Mouse (Mus musculus) erythroblast, embryonic 14.5 days (primary cell): ENCODE results near the gene Otub2. TPM values are rescaled to one million over a fixed set of nuclear protein-coding genes. Genes with fewer than 3 reads are reported as not detected.

Source experiments
- H3K27me3 ChIP-seq: 2 replicates; pipeline ENCODE4 v1.6.1; 2012; ENCODE audit warnings: inconsistent platforms; ENCODE audit not compliant: control insufficient read depth
- H3K36me3 ChIP-seq: 2 replicates; pipeline ENCODE4 v1.6.1; 2012; ENCODE audit warnings: mild to moderate bottlenecking, inconsistent platforms; ENCODE audit not compliant: control insufficient read depth
- H3K4me1 ChIP-seq: 2 replicates; pipeline ENCODE4 v1.6.1; 2012; ENCODE audit warnings: inconsistent platforms; ENCODE audit not compliant: control insufficient read depth
- H3K4me3 ChIP-seq: replicated peaks from 2 replicates; pipeline ENCODE3; 2012; ENCODE audit warnings: moderate library complexity, mild to moderate bottlenecking, inconsistent platforms
- H3K9me3 ChIP-seq: 2 replicates; pipeline ENCODE4 v1.6.1; 2012; ENCODE audit warnings: low read length, inconsistent platforms, mixed read lengths; ENCODE audit not compliant: control insufficient read depth
- GATA1 ChIP-seq: IDR thresholded peaks from 2 replicates; pipeline ENCODE4 v1.6.1; 2012; ENCODE audit warnings: low read length, inconsistent platforms, mixed read lengths
- TAL1 ChIP-seq: IDR thresholded peaks from 3 replicates; pipeline ENCODE4 v1.6.1; 2012; ENCODE audit warnings: low read length, inconsistent platforms, mixed read lengths
- polyA plus RNA-seq: library from polyadenylated mRNA; stranded (reverse); fragments of >175 nt; gene quantifications from 2 replicates; pipeline ENCODE4 v1.2.3, GENCODE M21; 2012

Gene Otub2
- 1.5 and 1.9 TPM in 2 replicates for polyA plus RNA-seq

DNA sequence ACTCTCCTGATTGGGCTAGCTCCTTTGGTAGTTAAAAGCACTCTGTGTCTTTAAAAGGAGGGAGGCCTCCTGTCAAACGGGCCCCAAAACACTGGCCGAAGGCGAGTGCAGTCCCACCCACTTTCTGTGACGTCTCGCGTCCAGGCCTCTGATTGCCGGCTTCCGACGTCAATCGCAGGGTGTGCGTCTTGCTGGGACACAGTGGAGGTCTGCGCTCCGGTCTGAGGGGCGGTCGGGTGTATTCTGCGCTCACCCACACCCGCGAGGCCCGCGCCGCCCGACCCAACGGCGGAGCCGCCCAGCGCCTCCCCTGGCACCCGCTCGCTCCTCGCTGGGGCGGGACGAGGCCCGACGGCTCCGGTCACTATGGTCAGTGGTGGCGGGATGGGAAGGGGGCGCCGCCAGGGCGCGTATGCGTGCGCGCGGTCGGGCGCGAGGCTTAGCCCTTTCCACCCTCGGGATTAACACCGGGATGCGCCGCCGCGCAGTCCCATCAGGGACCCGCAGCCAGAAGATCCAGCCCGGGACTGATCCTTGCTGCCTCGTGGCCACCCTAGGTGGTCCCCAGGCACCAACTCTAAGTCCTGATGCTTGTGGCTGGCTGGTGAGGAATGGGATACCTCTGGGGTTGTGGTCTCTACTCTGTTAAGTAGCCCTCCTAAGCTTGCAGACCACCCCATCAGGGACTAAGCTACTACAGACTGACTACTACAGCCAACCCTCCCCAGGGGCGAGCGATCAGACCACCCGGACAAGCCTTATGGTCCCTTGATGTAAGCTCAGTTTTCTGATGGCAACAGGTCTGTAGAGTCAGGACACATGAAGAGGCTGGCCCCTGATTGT is at the start of gene Otub2:
Otub2 (plus strand) TSS at position 178 of the 843 bp plus-strand sequence.
- H3K4me1 ChIP-seq = peaks cover 73% of the 10 kb centered on the region
- H3K36me3 ChIP-seq = peaks cover 35% of the 10 kb centered on the region
- H3K9me3 ChIP-seq = no peaks in the 10 kb centered on the region
- TF ChIP-seq GATA1 (no peak), TAL1 (no peak)
- H3K27me3 ChIP-seq = peaks cover 3% of the 10 kb centered on the region
- peak within 1 kb of the TSS; percentile 79 for H3K4me3 ChIP-seq

DNA sequence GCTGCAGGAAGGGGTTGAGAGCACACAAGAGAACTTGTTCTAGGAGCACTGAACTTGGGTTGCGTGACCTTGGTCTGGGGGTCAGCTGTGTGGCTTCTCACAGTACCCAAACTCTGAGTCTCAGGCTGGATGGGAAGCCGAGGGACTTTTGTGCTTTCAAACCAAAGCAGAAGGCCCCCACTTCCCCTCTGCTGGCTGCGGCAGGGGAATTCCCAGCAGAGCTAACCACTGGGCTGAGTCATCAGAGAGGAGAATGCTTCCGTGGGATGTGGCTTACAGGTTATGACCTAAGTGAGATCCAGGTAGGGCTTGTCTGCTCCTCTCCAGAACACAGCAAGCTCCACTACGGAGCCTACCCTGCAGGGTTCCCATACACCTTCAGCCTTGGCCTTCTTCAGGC is 47.3 kb upstream of the Otub2 start:
- H3K9me3 ChIP-seq = no peaks in the 10 kb centered on the region
- no peaks in the 10 kb centered on the region for H3K36me3 ChIP-seq
- TF ChIP-seq TAL1 = no peak
- no peak for TF ChIP-seq GATA1
- H3K4me1 ChIP-seq = no peaks in the 10 kb centered on the region
- no peaks in the 10 kb centered on the region; the same call in 1 of the 2 replicates for H3K27me3 ChIP-seq
- H3K4me3 ChIP-seq = no peak overlapping the region

DNA sequence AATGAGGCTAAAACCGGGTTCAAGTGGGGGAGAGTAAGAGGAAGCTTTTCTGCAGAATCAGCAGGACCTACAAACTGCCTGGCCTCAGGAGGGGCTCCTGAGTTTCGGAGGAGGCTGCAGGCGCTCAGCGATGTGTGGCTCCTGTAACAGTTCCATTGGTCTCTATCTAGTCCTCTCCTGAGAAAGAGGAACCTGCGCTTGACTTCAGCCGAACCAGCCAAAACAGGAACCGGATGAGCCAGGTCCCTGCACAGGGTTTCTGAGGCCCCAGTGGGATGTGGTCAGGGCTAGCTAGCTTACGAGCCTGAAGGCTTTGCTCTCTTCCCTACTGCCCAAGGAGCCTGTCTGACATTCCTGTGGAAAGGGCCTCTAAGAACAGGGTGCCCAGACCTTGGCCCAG is 45.0 kb upstream of the Otub2 start:
- no peak overlapping the region for H3K4me3 ChIP-seq
- H3K27me3 ChIP-seq = no peaks in the 10 kb centered on the region; the same call in 1 of the 2 replicates
- no peaks in the 10 kb centered on the region for H3K9me3 ChIP-seq
- TF ChIP-seq TAL1 (no peak), GATA1 (no peak)
- no peaks in the 10 kb centered on the region for H3K36me3 ChIP-seq
- H3K4me1 ChIP-seq = no peaks in the 10 kb centered on the region

GRCm38 (mm10) chr12:103344934-103345333 is 43.5 kb upstream of the Otub2 start:
- H3K27me3 ChIP-seq = no peaks in the 10 kb centered on the region; the same call in 1 of the 2 replicates
- no peak for TF ChIP-seq TAL1
- no peak for TF ChIP-seq GATA1
- no peaks in the 10 kb centered on the region for H3K4me1 ChIP-seq
- no peaks in the 10 kb centered on the region for H3K36me3 ChIP-seq
- H3K9me3 ChIP-seq = no peaks in the 10 kb centered on the region
- H3K4me3 ChIP-seq = no peak overlapping the region

- H3K4me3 ChIP-seq = no peak overlapping the region
- no peaks in the 10 kb centered on the region for H3K4me1 ChIP-seq
- TF ChIP-seq GATA1 (no peak), TAL1 (no peak)
- H3K9me3 ChIP-seq = no peaks in the 10 kb centered on the region
- no peaks in the 10 kb centered on the region; the same call in 1 of the 2 replicates for H3K27me3 ChIP-seq
- no peaks in the 10 kb centered on the region for H3K36me3 ChIP-seq
Measured at GRCm38 (mm10) chr12:103346945-103347344, 41.5 kb upstream of the Otub2 start.

- no peaks in the 10 kb centered on the region for H3K36me3 ChIP-seq
- H3K4me1 ChIP-seq = no peaks in the 10 kb centered on the region
- no peaks in the 10 kb centered on the region for H3K9me3 ChIP-seq
- no peak overlapping the region for H3K4me3 ChIP-seq
- no peaks in the 10 kb centered on the region; the same call in 1 of the 2 replicates for H3K27me3 ChIP-seq
- TF ChIP-seq GATA1 (no peak), TAL1 (no peak)
Measured at GRCm38 (mm10) chr12:103347406-103347805, 41.1 kb upstream of the Otub2 start.

DNA sequence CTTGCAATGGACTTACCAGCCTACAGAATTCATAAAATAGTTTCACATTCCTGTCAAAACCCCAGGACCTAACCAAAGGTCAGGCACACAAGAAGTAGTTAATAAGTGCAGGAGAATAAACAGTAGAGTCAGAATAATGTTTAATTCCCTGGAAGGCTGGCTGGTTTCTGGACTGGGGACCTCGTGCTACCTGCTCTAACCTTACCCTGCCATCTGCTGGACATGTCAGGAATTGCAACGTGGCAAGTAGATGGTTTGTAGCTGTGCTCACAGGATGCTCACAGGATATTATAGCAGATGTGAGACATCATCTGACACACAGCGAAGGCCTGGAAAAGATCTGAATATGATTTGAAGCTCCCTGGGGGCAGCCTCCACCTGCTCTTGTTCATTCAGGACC is 40.0 kb upstream of the Otub2 start:
- Histone ChIP-seq H3K27me3 (no peaks in the 10 kb centered on the region; the same call in 1 of the 2 replicates), H3K36me3 (no peaks in the 10 kb centered on the region), H3K9me3 (no peaks in the 10 kb centered on the region), H3K4me1 (no peaks in the 10 kb centered on the region), H3K4me3 (no peak overlapping the region)
- TF ChIP-seq GATA1 (no peak), TAL1 (no peak)

DNA sequence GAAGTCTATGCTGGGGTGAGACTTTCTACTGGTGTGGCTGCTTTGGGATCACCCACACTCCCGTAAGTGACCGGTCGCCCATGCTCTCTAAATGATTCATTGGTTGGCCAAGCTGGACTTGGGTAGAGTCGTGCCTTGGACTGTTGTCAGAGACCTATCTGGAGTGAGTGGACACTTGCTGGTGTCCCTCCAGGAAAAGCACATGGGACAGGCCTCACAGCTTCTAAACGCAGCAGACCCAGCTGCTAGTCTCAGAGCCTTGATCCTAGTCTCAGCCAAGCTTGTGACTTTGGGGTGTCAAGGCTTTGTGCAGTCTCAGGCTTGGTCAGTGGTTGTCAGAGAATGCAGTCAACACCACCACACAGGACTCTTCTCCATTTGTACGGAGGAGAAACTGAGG is 35.7 kb upstream of the Otub2 start:
- Histone ChIP-seq H3K9me3 (no peaks in the 10 kb centered on the region), H3K27me3 (no peaks in the 10 kb centered on the region), H3K4me3 (no peak overlapping the region), H3K4me1 (no peaks in the 10 kb centered on the region), H3K36me3 (no peaks in the 10 kb centered on the region)
- TF ChIP-seq TAL1 = no peak
- TF ChIP-seq GATA1 = no peak

- TF ChIP-seq GATA1 (no peak), TAL1 (no peak)
- H3K4me1 ChIP-seq = no peaks in the 10 kb centered on the region
- H3K9me3 ChIP-seq = no peaks in the 10 kb centered on the region
- H3K36me3 ChIP-seq = no peaks in the 10 kb centered on the region
- no peaks in the 10 kb centered on the region for H3K27me3 ChIP-seq
- H3K4me3 ChIP-seq = no peak overlapping the region
Measured at GRCm38 (mm10) chr12:103353538-103353937, 34.9 kb upstream of the Otub2 start.
